Mouse (Mus musculus) left cerebral cortex, postnatal 10 days (tissue): Measurements from ENCODE around the gene Fads6. TPM values are rescaled to one million over a fixed set of nuclear protein-coding genes. Genes with fewer than 3 reads are reported as not detected.

Source experiments
- DNase-seq, 2 experiments: peaks; one replicate each; pipeline ENCODE4 v3.0.0; 2021 to 2022; ENCODE audit warnings: low spot score in 2 of 2, mixed read lengths in 1 of 2; ENCODE audit errors: extremely low spot score in 1 of 2
- intact Hi-C: fragments of 180-260 bp; cut with DNase I; formaldehyde crosslinking; loops from one replicate; pipeline ENCODE4 v1.15.1; 2025
- total RNA-seq, 2 experiments: library from RNA; stranded (reverse); gene quantifications; 2 replicates each; pipeline ENCODE4 v1.2.3; 2021

The Fads6 gene
- total RNA-seq, 2 experiments from 2014 or later = 6.5 to 6.8 TPM

GRCm38 (mm10) chr11:115267061-115267883 lies 30.2 kb downstream of the Fads6 start, which contains the start of gene Grin2c:
Grin2c (minus strand) TSS chr11:115267243.
- DNase-seq = no peak
- intact Hi-C loops = no loop called here

- intact Hi-C loops = no loop called here
- no peak for DNase-seq
These were observed 31.1 kb downstream of the Fads6 start for GRCm38 (mm10) chr11:115266400-115266778.

- DNase-seq = no peak
- intact Hi-C loops = no loop called here
These were observed 31.6 kb downstream of the Fads6 start for GRCm38 (mm10) chr11:115265771-115266399.

GRCm38 (mm10) chr11:115264862-115265668 lies 32.4 kb downstream of the Fads6 start:
- peak in 1 of 2 experiments; percentile 45 for DNase-seq
- intact Hi-C loops = no loop called here

- intact Hi-C loops = no loop called here
- no peak for DNase-seq
These were observed 33.2 kb downstream of the Fads6 start for GRCm38 (mm10) chr11:115264136-115264861.

GRCm38 (mm10) chr11:115262954-115263353 lies 34.5 kb downstream of the Fads6 start:
- DNase-seq = no peak
- intact Hi-C loops = no loop called here

DNA sequence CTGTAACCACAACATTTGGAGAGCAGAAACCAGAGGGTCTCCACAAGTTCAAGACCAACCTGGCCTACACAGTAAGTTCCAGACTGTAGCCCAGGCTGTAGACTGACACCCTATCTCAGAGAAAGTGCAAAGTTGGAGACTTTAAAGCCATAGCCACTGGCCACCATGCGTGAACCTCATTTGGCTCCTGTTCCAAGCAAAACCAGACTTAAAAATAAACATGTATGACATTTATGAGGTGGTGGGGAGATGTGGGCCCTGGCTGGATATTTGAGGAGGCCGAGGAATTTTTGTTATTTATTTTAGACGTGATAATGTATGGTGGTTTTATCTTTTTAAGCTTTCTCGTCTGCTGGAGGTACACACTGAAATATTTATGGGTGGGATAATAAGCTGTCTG lies 38.3 kb downstream of the Fads6 start:
- DNase-seq = no peak
- intact Hi-C loops = no loop called here

DNA sequence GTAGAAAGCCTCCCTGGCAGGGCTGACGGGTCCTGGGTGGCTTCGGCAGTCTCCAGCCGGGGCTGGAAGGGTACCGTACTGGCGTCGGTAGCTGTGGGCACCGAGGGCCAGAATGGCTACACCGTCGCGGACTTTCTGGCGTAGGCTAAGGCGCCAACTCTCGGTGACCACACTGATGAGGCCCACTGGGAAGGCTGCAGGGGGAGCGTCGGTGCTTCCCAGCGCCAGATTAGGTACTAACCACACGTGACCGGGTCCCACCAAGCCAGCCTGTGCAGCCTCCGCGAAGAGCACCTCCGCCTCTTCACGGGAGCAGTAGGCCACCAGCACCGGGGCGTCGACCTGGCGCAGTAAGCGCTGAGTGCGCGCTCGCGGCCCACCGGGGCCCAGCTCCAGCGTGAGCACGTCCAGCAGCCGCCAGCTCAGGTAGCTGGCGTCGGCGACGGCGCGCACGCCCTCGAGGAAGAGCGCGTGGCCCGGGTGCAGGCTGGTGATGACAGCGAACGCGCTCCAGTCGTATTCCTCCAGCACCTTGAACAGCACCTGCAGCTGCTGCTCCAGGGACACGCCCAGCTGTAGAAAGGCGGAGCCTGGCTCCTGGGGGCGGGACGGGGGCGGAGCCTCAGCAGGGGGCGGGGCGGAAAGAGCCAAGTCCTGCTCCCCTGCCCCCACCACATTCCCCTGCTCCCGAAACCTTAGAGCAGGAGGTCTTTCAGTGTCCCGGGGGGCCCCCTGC lies 39.5 kb downstream of the Fads6 start:
- DNase-seq = no peak
- intact Hi-C loops = no loop called here

DNA sequence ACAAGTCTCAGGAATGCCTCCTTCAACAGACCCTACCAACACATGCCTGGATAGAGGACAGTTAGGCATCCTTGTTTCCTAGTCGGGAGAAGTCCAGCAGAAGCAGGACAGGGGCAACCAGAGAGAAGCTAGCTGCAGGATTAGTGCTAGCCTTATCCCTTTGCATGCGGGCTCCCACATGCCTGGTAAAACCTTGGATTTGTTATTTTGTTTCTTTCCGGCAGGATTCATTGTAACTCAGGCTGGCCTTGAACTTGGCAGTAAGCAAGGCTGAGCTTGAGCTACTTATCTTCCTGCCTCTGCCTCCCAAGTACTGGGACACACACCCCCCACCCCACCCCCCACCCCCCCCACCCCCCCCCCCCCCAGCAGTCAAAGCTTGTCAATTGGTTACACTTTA lies 46.2 kb downstream of the Fads6 start:
- intact Hi-C loops = no loop called here

GRCm38 (mm10) chr11:115250405-115251090 lies 46.9 kb downstream of the Fads6 start:
- intact Hi-C loops = no loop called here
- no peak for DNase-seq

More for the DNA sequence above, 46.2 kb downstream of the Fads6 start:
- no peak for DNase-seq

GRCm38 (mm10) chr11:115249721-115250404 lies 47.6 kb downstream of the Fads6 start:
- DNase-seq = peak in 1 of 2 experiments; percentile 49

DNA sequence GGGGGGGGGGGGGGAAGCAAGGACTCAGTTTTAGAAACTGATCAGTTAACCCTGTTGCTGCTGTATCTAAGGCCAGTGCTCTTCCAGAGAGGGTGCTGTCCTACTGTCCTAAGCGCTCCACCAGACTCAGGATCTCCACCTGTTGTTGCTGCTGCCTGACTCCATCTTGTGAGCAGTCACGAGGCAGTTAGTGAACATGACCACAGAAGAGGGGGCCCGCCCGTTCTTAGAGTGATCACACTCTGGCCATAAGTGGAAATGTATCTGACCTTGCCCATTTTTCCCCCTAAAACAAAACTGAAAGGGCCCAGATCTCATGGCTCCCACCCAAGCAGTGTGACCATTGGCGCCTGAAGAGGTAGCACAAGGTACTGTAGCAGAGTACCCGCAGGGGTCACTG lies 49.5 kb downstream of the Fads6 start:
- intact Hi-C loops = no loop called here

More at GRCm38 (mm10) chr11:115249721-115250404, 47.6 kb downstream of the Fads6 start:
- intact Hi-C loops = no loop called here

GRCm38 (mm10) chr11:115247240-115247639 lies 50.2 kb downstream of the Fads6 start:
- no peak for DNase-seq

More for the DNA sequence above, 49.5 kb downstream of the Fads6 start:
- DNase-seq = no peak

DNA sequence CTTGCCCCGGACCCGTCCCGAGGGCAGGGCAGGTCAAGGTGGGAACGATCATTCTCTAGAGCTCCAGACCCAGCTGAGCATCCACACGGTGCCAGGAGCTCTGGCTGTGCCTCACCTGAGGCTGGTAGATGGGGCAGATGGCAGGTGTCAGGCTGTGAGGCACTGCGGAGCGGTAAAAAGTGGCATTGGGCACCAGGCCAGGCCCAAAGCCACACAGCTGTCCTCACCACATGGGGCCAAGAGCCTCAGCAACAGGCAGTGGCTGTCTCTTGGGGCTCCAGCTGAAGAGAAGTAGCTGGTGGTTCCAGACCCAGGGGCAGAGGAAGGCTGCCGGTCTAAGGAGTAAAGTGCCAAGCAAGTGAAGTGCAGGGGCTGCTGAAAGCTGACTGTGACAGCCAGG lies 51.1 kb downstream of the Fads6 start:
- no peak for DNase-seq
- intact Hi-C loops = no loop called here

More at GRCm38 (mm10) chr11:115247240-115247639, 50.2 kb downstream of the Fads6 start:
- intact Hi-C loops = no loop called here

- intact Hi-C loops = no loop called here
- no peak for DNase-seq
These were observed 52.6 kb downstream of the Fads6 start for GRCm38 (mm10) chr11:115244840-115245239.

- intact Hi-C loops = no loop called here
- DNase-seq = no peak
These were observed 53.7 kb downstream of the Fads6 start for GRCm38 (mm10) chr11:115243783-115244182.

DNA sequence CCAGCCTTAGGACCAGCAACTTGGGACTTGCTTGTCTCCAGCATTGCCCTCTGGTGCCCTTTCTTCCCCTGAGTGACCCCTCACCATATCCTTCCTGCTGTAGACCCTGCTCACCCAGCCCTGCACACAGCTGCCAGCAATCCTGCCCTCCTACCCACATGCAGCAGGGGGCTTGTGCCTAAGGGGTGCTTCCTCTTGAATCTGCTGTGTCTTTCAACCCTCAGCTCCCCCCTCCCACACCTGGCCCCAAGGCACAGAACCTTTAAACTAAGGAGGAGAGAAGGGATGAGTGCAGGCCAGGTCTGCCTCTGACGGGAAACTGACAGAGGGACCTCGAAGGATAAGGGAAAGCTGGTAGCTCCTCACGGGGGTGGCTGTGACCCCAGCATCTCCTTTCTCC lies 54.7 kb downstream of the Fads6 start:
- DNase-seq = no peak
- intact Hi-C loops = no loop called here
